Mouse (Mus musculus) limb, embryonic 11.5 days (tissue): Measurements from ENCODE around the gene Fgfr2. TPM values are rescaled to one million over a fixed set of nuclear protein-coding genes. Genes with fewer than 3 reads are reported as not detected.

Source experiments
- ATAC-seq: fragments of 200-750 bp; cut with Nextera tagmentation; 2 replicates; pipeline ENCODE4 v1.8.0; 2017; ENCODE audit warnings: low read depth; ENCODE audit not compliant: insufficient number of reproducible peaks, low FRiP score, low TSS enrichment
- DNase-seq: peaks from one replicate; pipeline ENCODE4 v3.0.0-alpha.2; 2015; ENCODE audit warnings: low spot score
- H3K27ac ChIP-seq: fragments of 300-500 bp; sonication (generic); replicated peaks from 2 replicates; pipeline ENCODE4 v1.5.1; 2014; ENCODE audit warnings: low read depth, mild to moderate bottlenecking, low read length
- H3K27me3 ChIP-seq: fragments of 300-500 bp; sonication (generic); 2 replicates; pipeline ENCODE4 v1.6.1; 2014; ENCODE audit warnings: mild to moderate bottlenecking, low read length, mixed read lengths; ENCODE audit not compliant: control insufficient read depth, insufficient read depth
- H3K36me3 ChIP-seq: fragments of 300-500 bp; sonication (generic); 2 replicates; pipeline ENCODE4 v1.6.1; 2014; ENCODE audit warnings: mild to moderate bottlenecking, low read length, moderate library complexity, mixed read lengths; ENCODE audit not compliant: control insufficient read depth, insufficient read depth
- H3K4me1 ChIP-seq: fragments of 300-500 bp; sonication (generic); 2 replicates; pipeline ENCODE4 v1.6.1; 2014; ENCODE audit warnings: low read length, mixed read lengths; ENCODE audit not compliant: control insufficient read depth, insufficient read depth
- H3K4me2 ChIP-seq: fragments of 300-500 bp; sonication (generic); 2 replicates; pipeline ENCODE4 v1.6.1; 2014; ENCODE audit warnings: low read depth, mild to moderate bottlenecking, moderate library complexity; ENCODE audit not compliant: severe bottlenecking
- H3K4me3 ChIP-seq: fragments of 300-500 bp; sonication (generic); 2 replicates; pipeline ENCODE4 v1.5.1; 2014; ENCODE audit warnings: low read depth, low read length
- H3K9ac ChIP-seq: fragments of 300-500 bp; sonication (generic); 2 replicates; pipeline ENCODE4 v1.6.1; 2014; ENCODE audit warnings: mild to moderate bottlenecking, low read length
- H3K9me3 ChIP-seq: fragments of 300-500 bp; sonication (generic); 2 replicates; pipeline ENCODE4 v1.6.1; 2016; ENCODE audit warnings: low read length; ENCODE audit not compliant: control insufficient read depth
- WGBS: fragments of 180-500 bp; shearing (Covaris S2); extraction: QIAGEN DNeasy Blood & Tissue Kit; methylation state at CpG from one replicate; pipeline ENCODE4 v1.1.7; 2014; 5-methylcytosine and 5-hydroxymethylcytosine counted together
- polyA plus RNA-seq: library from polyadenylated mRNA; unstranded; fragments of >200 nt; fragmentation: Nextera tagmentation; extraction: Ambion mirVana; gene quantifications from 2 replicates; pipeline ENCODE4 v1.2.1, GENCODE M21; 2014

The Fgfr2 gene
- polyA plus RNA-seq, 1 experiment from 2014 or later, result 60.1 TPM

DNA sequence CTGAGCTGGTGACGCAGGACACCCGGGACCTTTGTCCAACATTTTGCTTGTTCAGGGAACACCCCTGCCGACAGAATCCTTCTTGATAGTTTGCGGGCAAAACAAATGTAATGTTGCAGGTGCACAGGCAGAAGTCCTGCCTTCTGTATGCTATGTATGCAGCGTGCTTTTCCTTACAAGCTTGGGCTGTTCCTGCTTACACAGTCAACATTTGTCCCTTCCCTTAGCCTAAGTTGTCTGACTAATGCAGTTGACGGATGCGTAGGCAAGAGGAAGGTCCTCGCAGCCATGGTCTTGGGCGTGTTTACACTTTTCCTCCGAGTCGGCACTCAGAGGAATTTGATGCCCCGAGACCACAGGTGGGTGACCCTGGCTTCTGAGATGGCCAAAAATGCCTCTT lies 2138.0 kb downstream of the Fgfr2 start:
- DNase-seq, result no peak
- Histone ChIP-seq H3K9me3 (no peaks in the 10 kb centered on the region), H3K27me3 (no peaks in the 10 kb centered on the region), H3K4me3 (no peak overlapping the region), H3K4me2 (no peak overlapping the region), H3K27ac (no peak overlapping the region), H3K36me3 (no peaks in the 10 kb centered on the region), H3K4me1 (0 out of 2 replicates have a peak, but pooled peaks cover 3% of the 10 kb centered on the region), H3K9ac (no peak overlapping the region)
- no peak for ATAC-seq
- 87% methylated on average over 12 of the region's 12 CpGs for WGBS

DNA sequence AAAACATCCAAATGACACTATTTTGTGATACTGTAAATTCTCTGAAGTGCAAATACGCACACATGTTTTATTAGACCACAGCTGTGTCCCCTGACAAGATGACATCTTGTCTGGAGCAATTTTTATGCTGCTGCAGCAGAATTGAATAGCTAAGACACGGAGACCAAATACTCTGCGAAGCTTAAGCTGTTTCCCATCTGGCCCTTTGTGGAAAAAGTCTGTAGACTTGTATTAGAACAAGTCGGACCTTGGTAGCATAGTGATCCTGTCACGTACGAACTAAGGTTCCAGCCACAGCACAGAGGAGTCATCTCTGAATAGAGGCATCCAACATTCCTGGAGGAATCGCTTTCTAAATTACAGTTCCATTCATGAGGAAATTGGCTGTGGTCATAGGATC lies 2138.9 kb downstream of the Fgfr2 start:
- Histone ChIP-seq H3K27me3 (no peaks in the 10 kb centered on the region), H3K9ac (no peak overlapping the region), H3K9me3 (no peaks in the 10 kb centered on the region), H3K36me3 (no peaks in the 10 kb centered on the region), H3K4me3 (no peak overlapping the region), H3K4me1 (0 out of 2 replicates have a peak, but pooled peaks cover 3% of the 10 kb centered on the region), H3K4me2 (no peak overlapping the region), H3K27ac (no peak overlapping the region)
- DNase-seq, result no peak
- ATAC-seq, result no peak
- 88% methylated on average over 7 of the region's 7 CpGs for WGBS

- no peak overlapping the region for H3K4me3 ChIP-seq
- no peak overlapping the region for H3K9ac ChIP-seq
- H3K36me3 ChIP-seq, result no peaks in the 10 kb centered on the region
- DNase-seq, result no peak
- 75% methylated on average over 3 of the region's 3 CpGs for WGBS
- H3K27me3 ChIP-seq, result no peaks in the 10 kb centered on the region
- 0 out of 2 replicates have a peak, but pooled peaks cover 3% of the 10 kb centered on the region for H3K4me1 ChIP-seq
- no peak overlapping the region for H3K4me2 ChIP-seq
- ATAC-seq, result no peak
- no peaks in the 10 kb centered on the region for H3K9me3 ChIP-seq
- no peak overlapping the region for H3K27ac ChIP-seq
Observed at GRCm38 (mm10) chr7:130982881-130983280, 2140.3 kb downstream of the Fgfr2 start.

GRCm38 (mm10) chr7:130982371-130982770 lies 2140.8 kb downstream of the Fgfr2 start:
- H3K36me3 ChIP-seq, result no peaks in the 10 kb centered on the region
- no peak overlapping the region for H3K4me2 ChIP-seq
- ATAC-seq (peak; percentile 66), DNase-seq (peak; percentile 56)
- WGBS, result 30% methylated on average over 4 of the region's 4 CpGs
- no peaks in the 10 kb centered on the region for H3K9me3 ChIP-seq
- H3K4me3 ChIP-seq, result no peak overlapping the region
- H3K27me3 ChIP-seq, result no peaks in the 10 kb centered on the region
- 0 out of 2 replicates have a peak, but pooled peaks cover 3% of the 10 kb centered on the region for H3K4me1 ChIP-seq
- H3K9ac ChIP-seq, result peak overlapping the region; percentile 17; the same call in 1 of the 2 replicates
- no peak overlapping the region for H3K27ac ChIP-seq

- no peaks in the 10 kb centered on the region for H3K9me3 ChIP-seq
- WGBS, result 90% methylated on average over 5 of the region's 5 CpGs
- H3K27ac ChIP-seq, result no peak overlapping the region
- H3K4me1 ChIP-seq, result peaks cover 15% of the 10 kb centered on the region
- H3K4me2 ChIP-seq, result no peak overlapping the region
- H3K36me3 ChIP-seq, result no peaks in the 10 kb centered on the region
- H3K27me3 ChIP-seq, result no peaks in the 10 kb centered on the region
- no peak for ATAC-seq
- no peak overlapping the region for H3K9ac ChIP-seq
- no peak for DNase-seq
- no peak overlapping the region for H3K4me3 ChIP-seq
Observed at GRCm38 (mm10) chr7:130980130-130980529, 2143.0 kb downstream of the Fgfr2 start.

- H3K4me2 ChIP-seq, result no peak overlapping the region
- H3K9ac ChIP-seq, result no peak overlapping the region
- H3K36me3 ChIP-seq, result no peaks in the 10 kb centered on the region
- H3K4me1 ChIP-seq, result peaks cover 15% of the 10 kb centered on the region
- DNase-seq (no peak), ATAC-seq (no peak)
- no peaks in the 10 kb centered on the region for H3K9me3 ChIP-seq
- WGBS, result 84% methylated on average over 1 of the region's 1 CpGs
- H3K27ac ChIP-seq, result no peak overlapping the region
- H3K27me3 ChIP-seq, result no peaks in the 10 kb centered on the region
- H3K4me3 ChIP-seq, result no peak overlapping the region
Observed at GRCm38 (mm10) chr7:130978545-130978944, 2144.6 kb downstream of the Fgfr2 start.

GRCm38 (mm10) chr7:130977794-130978521 lies 2145.2 kb downstream of the Fgfr2 start:
- WGBS, result 83% methylated on average over 5 of the region's 5 CpGs
- Histone ChIP-seq H3K27ac (no peak overlapping the region), H3K4me3 (no peak overlapping the region), H3K4me2 (no peak overlapping the region), H3K9me3 (no peaks in the 10 kb centered on the region), H3K4me1 (peaks cover 15% of the 10 kb centered on the region), H3K27me3 (no peaks in the 10 kb centered on the region), H3K9ac (0 out of 2 replicates have a peak overlapping the region, but pooled peaks have one; percentile 2), H3K36me3 (no peaks in the 10 kb centered on the region)
- no peak for ATAC-seq
- no peak for DNase-seq

GRCm38 (mm10) chr7:130976305-130976935 lies 2146.7 kb downstream of the Fgfr2 start:
- H3K4me3 ChIP-seq, result no peak overlapping the region
- H3K27ac ChIP-seq, result 0 out of 2 replicates have a peak overlapping the region, but pooled peaks have one; percentile 26
- no peaks in the 10 kb centered on the region for H3K27me3 ChIP-seq
- no peaks in the 10 kb centered on the region for H3K36me3 ChIP-seq
- H3K9ac ChIP-seq, result no peak overlapping the region
- H3K9me3 ChIP-seq, result no peaks in the 10 kb centered on the region
- ATAC-seq (peak; percentile 46; the same call in 1 of the 2 replicates), DNase-seq (peak; percentile 51)
- no peak overlapping the region for H3K4me2 ChIP-seq
- WGBS, result 6% methylated on average over 13 of the region's 13 CpGs
- H3K4me1 ChIP-seq, result peaks cover 12% of the 10 kb centered on the region
